Mouse (Mus musculus) kidney, embryonic 15.5 days (tissue): ENCODE data around the gene March1. TPM values are rescaled to one million over a fixed set of nuclear protein-coding genes. Genes with fewer than 3 reads are reported as not detected.

Source experiments
- ATAC-seq: fragments of 200-750 bp; cut with Nextera tagmentation; replicated peaks from 2 replicates; pipeline ENCODE4 v1.8.0; 2017; ENCODE audit warnings: moderate TSS enrichment; ENCODE audit not compliant: low FRiP score
- H3K27ac ChIP-seq: fragments of 300-500 bp; sonication (generic); 2 replicates; pipeline ENCODE4 v1.5.1; 2015; ENCODE audit warnings: mild to moderate bottlenecking, inconsistent platforms
- H3K27me3 ChIP-seq: fragments of 300-500 bp; sonication (generic); 2 replicates; pipeline ENCODE4 v1.6.1; 2015; ENCODE audit warnings: inconsistent platforms
- H3K36me3 ChIP-seq: fragments of 300-500 bp; sonication (generic); 2 replicates; pipeline ENCODE4 v1.6.1; 2015; ENCODE audit warnings: inconsistent platforms
- H3K4me1 ChIP-seq: fragments of 300-500 bp; sonication (generic); 2 replicates; pipeline ENCODE4 v1.6.1; 2015; ENCODE audit warnings: inconsistent platforms
- H3K4me2 ChIP-seq: fragments of 300-500 bp; sonication (generic); 2 replicates; pipeline ENCODE4 v1.6.1; 2015; ENCODE audit warnings: moderate library complexity, mild to moderate bottlenecking, inconsistent platforms
- H3K4me3 ChIP-seq: fragments of 300-500 bp; sonication (generic); replicated peaks from 2 replicates; pipeline ENCODE4 v1.5.1; 2015; ENCODE audit warnings: mild to moderate bottlenecking, inconsistent platforms
- H3K9ac ChIP-seq: fragments of 300-500 bp; sonication (generic); 2 replicates; pipeline ENCODE4 v1.6.1; 2015; ENCODE audit warnings: mild to moderate bottlenecking, inconsistent platforms
- H3K9me3 ChIP-seq: fragments of 300-500 bp; sonication (generic); replicated peaks from 2 replicates; pipeline ENCODE4 v1.6.1; 2016; ENCODE audit warnings: inconsistent platforms
- WGBS: fragments of 180-500 bp; shearing (Covaris S2); methylation state at CpG from one replicate; pipeline ENCODE4 v1.1.7; 2015; ENCODE audit warnings: mixed read lengths; 5-methylcytosine and 5-hydroxymethylcytosine counted together
- polyA plus RNA-seq: library from polyadenylated mRNA; unstranded; fragments of >200 nt; fragmentation: Nextera tagmentation; extraction: Ambion mirVana; gene quantifications from 2 replicates; pipeline ENCODE4 v1.2.1, GENCODE M21; 2015

The March1 gene
- polyA plus RNA-seq, 1 experiment from 2014 or later, result 0.49 TPM

DNA sequence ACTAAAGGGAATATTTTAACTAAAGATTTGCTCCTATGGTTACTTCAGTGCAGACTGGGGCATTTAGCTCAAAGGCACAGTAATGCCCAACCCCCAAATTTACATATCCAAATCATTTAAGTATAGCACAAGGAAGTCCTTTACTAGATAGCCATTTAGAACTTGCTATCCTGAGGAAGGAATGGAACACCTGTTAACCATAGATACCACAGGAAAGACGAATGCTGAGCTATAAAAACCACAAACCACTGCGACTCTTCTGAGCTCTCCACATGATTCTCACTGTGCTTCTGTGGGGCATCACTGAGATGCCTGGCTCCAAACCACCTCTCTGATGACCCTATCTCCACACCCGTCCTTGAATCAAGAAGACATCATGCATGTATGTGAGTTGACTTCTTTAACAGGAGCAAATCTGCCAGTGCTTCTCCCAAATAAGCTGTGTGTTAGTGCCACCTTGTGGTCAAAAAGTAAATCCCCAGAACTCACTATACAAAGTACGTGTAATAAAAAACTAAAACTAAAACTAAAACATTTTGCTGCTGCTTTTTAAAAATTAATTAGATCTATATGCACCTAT lies 879.4 kb downstream of the March1 start:
- no peak overlapping the region for H3K9ac ChIP-seq
- H3K27ac ChIP-seq, result no peak overlapping the region
- H3K27me3 ChIP-seq, result 0 out of 2 replicates have a peak, but pooled peaks cover 6% of the 10 kb centered on the region
- H3K4me3 ChIP-seq, result no peak overlapping the region
- no peaks in the 10 kb centered on the region for H3K4me1 ChIP-seq
- H3K9me3 ChIP-seq, result no peaks in the 10 kb centered on the region
- no peak overlapping the region for H3K4me2 ChIP-seq
- WGBS, result 33% methylated on average over 4 of the region's 4 CpGs
- no peaks in the 10 kb centered on the region for H3K36me3 ChIP-seq
- ATAC-seq, result no peak

DNA sequence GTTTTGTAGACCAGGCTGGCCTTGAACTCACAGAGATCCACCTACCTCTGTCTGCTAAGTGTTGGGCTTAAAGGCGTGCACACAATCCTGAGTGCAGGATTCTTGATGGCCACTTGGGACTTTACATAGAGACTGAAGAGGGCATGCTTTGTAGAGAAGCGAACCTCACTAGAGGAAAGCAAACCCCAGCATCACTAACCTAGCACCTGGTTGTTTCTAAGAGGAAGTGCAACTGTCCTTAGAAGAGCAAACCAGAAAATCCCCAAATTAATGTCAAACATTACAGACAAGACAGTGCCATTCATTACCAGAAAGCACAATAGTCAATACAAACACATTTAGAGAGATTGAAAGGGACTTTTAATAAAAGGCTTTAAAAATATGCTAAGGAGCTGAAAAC lies 885.7 kb downstream of the March1 start:
- H3K4me2 ChIP-seq, result no peak overlapping the region
- WGBS, result 84% methylated on average over 2 of the region's 2 CpGs
- no peaks in the 10 kb centered on the region for H3K27me3 ChIP-seq
- H3K9ac ChIP-seq, result no peak overlapping the region
- no peak overlapping the region for H3K4me3 ChIP-seq
- H3K27ac ChIP-seq, result no peak overlapping the region
- no peaks in the 10 kb centered on the region for H3K36me3 ChIP-seq
- ATAC-seq, result no peak
- no peaks in the 10 kb centered on the region for H3K4me1 ChIP-seq
- H3K9me3 ChIP-seq, result no peaks in the 10 kb centered on the region

- WGBS, result 95% methylated on average over 22 of the region's 22 CpGs
- Histone ChIP-seq H3K36me3 (no peaks in the 10 kb centered on the region), H3K27me3 (no peaks in the 10 kb centered on the region), H3K9ac (no peak within 1 kb of the TSS), H3K9me3 (no peaks in the 10 kb centered on the region), H3K4me3 (no peak within 1 kb of the TSS), H3K4me2 (no peak within 1 kb of the TSS), H3K4me1 (no peaks in the 10 kb centered on the region), H3K27ac (no peak within 1 kb of the TSS)
- ATAC-seq, result no peak
These were observed 893.8 kb downstream of the March1 start, which contains the start of gene Tktl2 for GRCm38 (mm10) chr8:66511537-66511936. Tktl2 (plus strand) TSS chr8:66511756.

DNA sequence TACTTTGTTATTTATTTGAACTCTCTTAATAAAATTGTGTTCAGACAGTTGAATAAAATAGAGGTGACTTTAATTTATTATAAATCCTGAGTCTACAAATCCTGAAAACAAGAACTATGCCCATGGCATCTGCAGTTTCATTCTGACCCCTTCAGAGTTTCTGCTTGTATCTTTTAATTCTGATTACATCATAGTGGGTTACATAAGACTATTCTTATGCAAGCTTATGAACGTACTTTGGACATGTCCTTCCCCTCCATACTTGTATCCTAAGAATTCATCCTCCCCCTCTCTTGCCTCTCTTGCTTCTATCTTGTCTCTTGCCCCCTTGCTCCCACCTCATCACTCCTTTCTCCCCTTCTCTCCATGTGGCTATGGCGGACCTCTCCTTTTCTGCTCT lies 901.4 kb downstream of the March1 start:
- Histone ChIP-seq H3K9ac (no peak overlapping the region), H3K9me3 (no peaks in the 10 kb centered on the region), H3K4me3 (no peak overlapping the region), H3K4me1 (no peaks in the 10 kb centered on the region), H3K27ac (no peak overlapping the region), H3K27me3 (no peaks in the 10 kb centered on the region), H3K4me2 (no peak overlapping the region), H3K36me3 (no peaks in the 10 kb centered on the region)
- 80% methylated on average over 2 of the region's 2 CpGs for WGBS
- no peak for ATAC-seq

GRCm38 (mm10) chr8:66520576-66520975 lies 902.9 kb downstream of the March1 start:
- Histone ChIP-seq H3K4me1 (no peaks in the 10 kb centered on the region), H3K4me3 (no peak overlapping the region), H3K27ac (no peak overlapping the region), H3K27me3 (no peaks in the 10 kb centered on the region), H3K36me3 (no peaks in the 10 kb centered on the region), H3K9ac (no peak overlapping the region), H3K9me3 (no peaks in the 10 kb centered on the region), H3K4me2 (no peak overlapping the region)
- ATAC-seq, result no peak
